9 mouse cellular contexts compared by ENCODE assay signal in the genomic region with DNA sequence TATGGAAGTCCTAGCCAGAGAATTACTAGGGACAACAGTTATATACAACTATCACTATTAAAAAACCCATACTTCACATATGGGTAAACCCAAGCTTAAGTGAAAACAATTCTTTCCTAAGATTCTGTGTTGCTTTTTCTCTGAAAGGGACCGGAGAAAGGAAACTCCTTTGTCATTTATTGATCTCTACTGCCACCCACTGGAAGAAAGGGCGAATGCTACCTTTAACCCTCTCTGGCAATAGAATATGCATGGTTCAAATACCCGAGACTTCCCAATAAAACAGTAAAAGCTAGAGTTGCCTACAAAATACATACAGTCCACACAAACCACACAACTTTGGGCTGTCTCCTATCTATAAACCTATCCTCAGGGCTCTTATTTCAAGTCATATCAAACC. TPM values are rescaled to one million over a fixed set of nuclear protein-coding genes. Genes with fewer than 3 reads are reported as not detected.
A peak's percentile ranks its signal among the peaks of the same experiment; 100 is the strongest.
DNase-seq lines count a peak whose midpoint lies in the region; ATAC-seq lines count a peak whose summit lies in the region.
"Had no signal": no experiment of that assay in that cellular context is flagged by ENCODE, and none has a peak within 500 bp of the region (broad histone marks: within the 10 kb centered on the region; RNA-seq: fewer than 3 reads in every experiment).

No protein-coding gene starts in this region.

- H3K27ac ChIP-seq in forebrain, embryonic 14.5 days (ENCODE audit: low read depth, low read length), result no peak overlapping the region
- H3K27ac ChIP-seq in intestine, embryonic 16.5 days (ENCODE audit: low read length), result no peak overlapping the region
- H3K27ac ChIP-seq in midbrain, embryonic 13.5 days, result no peak overlapping the region
- H3K27ac ChIP-seq: embryonic facial prominence, embryonic 13.5 days had no signal

- no peak overlapping the region for H3K4me3 ChIP-seq in forebrain, embryonic 14.5 days (ENCODE audit: low read depth, low read length)
- no peak overlapping the region for H3K4me3 ChIP-seq in intestine, embryonic 16.5 days (ENCODE audit: low read length)
- H3K4me3 ChIP-seq in midbrain, embryonic 13.5 days (replicated peaks), result no peak overlapping the region
- H3K4me3 ChIP-seq: embryonic facial prominence, embryonic 13.5 days had no signal

- peak; percentile 71 for ATAC-seq in forebrain, embryonic 14.5 days
- peak; percentile 55; the same call in 1 of the 2 replicates for ATAC-seq in intestine, embryonic 16.5 days
- ATAC-seq in midbrain, embryonic 13.5 days, result 0 out of 2 replicates have a peak, but pooled peaks have one; percentile 30

- 0 out of 2 replicates have a peak, but pooled peaks cover 2% of the 10 kb centered on the region for H3K27me3 ChIP-seq in forebrain, embryonic 14.5 days (replicated peaks; ENCODE audit: control insufficient read depth, insufficient read depth, low read length)
- H3K27me3 ChIP-seq in intestine, embryonic 16.5 days (replicated peaks; ENCODE audit: control insufficient read depth, insufficient read depth, low read length), result peaks cover 5% of the 10 kb centered on the region; the same call in 1 of the 2 replicates
- peaks cover 22% of the 10 kb centered on the region; the same call in 1 of the 2 replicates for H3K27me3 ChIP-seq in midbrain, embryonic 13.5 days

- no peaks in the 10 kb centered on the region for H3K36me3 ChIP-seq in forebrain, embryonic 14.5 days (ENCODE audit: control insufficient read depth, insufficient read depth, low read length)
- no peaks in the 10 kb centered on the region for H3K36me3 ChIP-seq in intestine, embryonic 16.5 days (ENCODE audit: control insufficient read depth, insufficient read depth, low read length)
- H3K36me3 ChIP-seq in midbrain, embryonic 13.5 days, result no peaks in the 10 kb centered on the region
- H3K36me3 ChIP-seq: embryonic facial prominence, embryonic 13.5 days had no signal

- H3K4me1 ChIP-seq in forebrain, embryonic 14.5 days (ENCODE audit: control insufficient read depth, insufficient read depth, low read length), result no peaks in the 10 kb centered on the region
- H3K4me1 ChIP-seq in intestine, embryonic 16.5 days (ENCODE audit: control insufficient read depth, insufficient read depth, low read length), result no peaks in the 10 kb centered on the region
- H3K4me1 ChIP-seq in midbrain, embryonic 13.5 days (replicated peaks), result no peaks in the 10 kb centered on the region
- H3K4me1 ChIP-seq: embryonic facial prominence, embryonic 13.5 days had no signal

- no peak overlapping the region for H3K9ac ChIP-seq in forebrain, embryonic 14.5 days (ENCODE audit: low read length)
- no peak overlapping the region for H3K9ac ChIP-seq in intestine, embryonic 16.5 days (ENCODE audit: low read depth, low read length)
- H3K9ac ChIP-seq in midbrain, embryonic 13.5 days (replicated peaks), result no peak overlapping the region
- H3K9ac ChIP-seq: embryonic facial prominence, embryonic 13.5 days had no signal

- H3K4me2 ChIP-seq in forebrain, embryonic 14.5 days (ENCODE audit: low read length), result no peak overlapping the region
- no peak overlapping the region for H3K4me2 ChIP-seq in intestine, embryonic 16.5 days (ENCODE audit: low read depth, low read length)
- H3K4me2 ChIP-seq in midbrain, embryonic 13.5 days (replicated peaks), result no peak overlapping the region
- H3K4me2 ChIP-seq: embryonic facial prominence, embryonic 13.5 days had no signal

- intact Hi-C loops in left cerebral cortex, postnatal 10 days (cut with DNase I), result loop anchor here (5.0 kb wide), 3 partner anchors 77 to 108 kb away; partner anchors contain the start of gene Siah1b

- H3K9me3 ChIP-seq in forebrain, embryonic 14.5 days (replicated peaks; ENCODE audit: control insufficient read depth, low read length), result no peaks in the 10 kb centered on the region
- no peaks in the 10 kb centered on the region for H3K9me3 ChIP-seq in intestine, embryonic 16.5 days (ENCODE audit: control insufficient read depth, low read length)
- H3K9me3 ChIP-seq in midbrain, embryonic 13.5 days, result no peaks in the 10 kb centered on the region
- H3K9me3 ChIP-seq: embryonic facial prominence, embryonic 13.5 days had no signal

- WGBS in forebrain, embryonic 14.5 days, result 24% methylated on average over 3 of the region's 3 CpGs
- 14% methylated on average over 3 of the region's 3 CpGs for WGBS in intestine, embryonic 16.5 days
- 24% methylated on average over 3 of the region's 3 CpGs for WGBS in midbrain, embryonic 13.5 days

- DNase-seq in urinary bladder, postnatal 14 days (ENCODE audit: low spot score), result peak; percentile 52
- DNase-seq in urinary bladder, adult 2 months (ENCODE audit: low spot score), result no peak
- peak; percentile 42 for DNase-seq in c-Kit-positive CD71-positive TER-119-negative erythroid progenitor cells, embryonic 14.5 days (ENCODE audit: low read depth)
- peak; percentile 77 for DNase-seq in forebrain, embryonic 14.5 days (ENCODE audit: low spot score)
- peak; percentile 27 to 43 for DNase-seq in left cerebral cortex, postnatal 10 days (ENCODE audit: extremely low spot score in 1 of 2, low spot score in 2 of 2)
- peak; percentile 8 for DNase-seq in telencephalon, adult 2 months (ENCODE audit: low read depth, low spot score)

RNA-seq across cellular contexts. Expression of gene Ace2, which starts 40.6 kb away (rescaled TPM):
- 7.4 and 7.6 TPM in 2 replicates for polyA plus RNA-seq in urinary bladder, adult 2 months (2012; rRNA removed)
- 0.16 TPM in 1 of 2 replicates, not detected in the other for polyA plus RNA-seq in forebrain, embryonic 14.5 days (2014; fragmentation: Nextera tagmentation; extraction: Ambion mirVana)
- 124 and 183 TPM in 2 replicates for polyA plus RNA-seq in intestine, embryonic 16.5 days (2015; fragmentation: Nextera tagmentation; extraction: Ambion mirVana)
- total RNA-seq in left cerebral cortex, postnatal 10 days (2021), result 1 to 10 TPM in 1 of 2 experiments, under 1 TPM in 1; 0.91 to 1.0 TPM
- polyA plus RNA-seq in midbrain, embryonic 13.5 days (2015; fragmentation: Nextera tagmentation; extraction: Ambion mirVana), result 0.05 and 0.18 TPM in 2 replicates

Comparison
In these comparisons a context has a peak if more than half of its experiments do, and no peak if none do; other contexts are left out.
1. RNA of gene Ace2, which starts 40.6 kb away (polyA plus RNA-seq): 124 to 183 TPM in intestine, embryonic 16.5 days; 7.4 to 7.6 TPM in urinary bladder, adult 2 months, 0.05 to 0.18 TPM in midbrain, embryonic 13.5 days and 0.16 TPM in forebrain, embryonic 14.5 days; every median in the first group is over 10 times any median in the second.
2. Peak in every context shown above with its lines, with median percentiles within 50 percentile points of each other: ATAC-seq.